Mouse (Mus musculus) neural tube, embryonic 11.5 days (tissue): ENCODE measurements around the gene Cacna1e. TPM values are rescaled to one million over a fixed set of nuclear protein-coding genes. Genes with fewer than 3 reads are reported as not detected.

Experiments used
- ATAC-seq: fragments of 200-750 bp; cut with Nextera tagmentation; 2 replicates; pipeline ENCODE4 v1.8.0; 2017; ENCODE audit warnings: moderate number of reproducible peaks, mild to moderate bottlenecking, moderate TSS enrichment, moderate library complexity; ENCODE audit not compliant: insufficient read depth, low FRiP score, low TSS enrichment
- DNase-seq: peaks from one replicate; pipeline ENCODE4 v3.0.0-alpha.2; 2015; ENCODE audit warnings: low spot score
- H3K27ac ChIP-seq: fragments of 300-500 bp; sonication (generic); 2 replicates; pipeline ENCODE4 v1.5.1; 2014; ENCODE audit warnings: low read depth, mild to moderate bottlenecking, low read length
- H3K27me3 ChIP-seq: fragments of 300-500 bp; sonication (generic); 2 replicates; pipeline ENCODE4 v1.6.1; 2014; ENCODE audit warnings: mild to moderate bottlenecking, low read length, mixed read lengths; ENCODE audit not compliant: control insufficient read depth, insufficient read depth
- H3K36me3 ChIP-seq: fragments of 300-500 bp; sonication (generic); 2 replicates; pipeline ENCODE4 v1.6.1; 2014; ENCODE audit warnings: mild to moderate bottlenecking, low read length, moderate library complexity, mixed read lengths; ENCODE audit not compliant: control insufficient read depth, insufficient read depth
- H3K4me1 ChIP-seq: fragments of 300-500 bp; sonication (generic); 2 replicates; pipeline ENCODE4 v1.6.1; 2014; ENCODE audit warnings: low read length, mixed read lengths; ENCODE audit not compliant: control insufficient read depth, insufficient read depth
- H3K4me2 ChIP-seq: fragments of 300-500 bp; sonication (generic); 2 replicates; pipeline ENCODE4 v1.6.1; 2014; ENCODE audit warnings: low read depth, mild to moderate bottlenecking, moderate library complexity
- H3K4me3 ChIP-seq: fragments of 300-500 bp; sonication (generic); 2 replicates; pipeline ENCODE4 v1.5.1; 2014; ENCODE audit warnings: low read depth, low read length
- H3K9ac ChIP-seq: fragments of 300-500 bp; sonication (generic); 2 replicates; pipeline ENCODE4 v1.6.1; 2014; ENCODE audit warnings: mild to moderate bottlenecking, low read length
- H3K9me3 ChIP-seq: fragments of 300-500 bp; sonication (generic); 2 replicates; pipeline ENCODE4 v1.6.1; 2016; ENCODE audit warnings: low read length; ENCODE audit not compliant: control insufficient read depth
- WGBS: fragments of 180-500 bp; shearing (Covaris S2); extraction: QIAGEN DNeasy Blood & Tissue Kit; methylation state at CpG from one replicate; pipeline ENCODE4 v1.1.7; 2014; 5-methylcytosine and 5-hydroxymethylcytosine counted together
- polyA plus RNA-seq: library from polyadenylated mRNA; unstranded; fragments of >200 nt; fragmentation: Nextera tagmentation; extraction: Ambion mirVana; gene quantifications from 2 replicates; pipeline ENCODE4 v1.2.1, GENCODE M21; 2014

The Cacna1e gene
- polyA plus RNA-seq, 1 experiment from 2014 or later, result 2.8 TPM

- no peaks in the 10 kb centered on the region for H3K27me3 ChIP-seq
- no peak for ATAC-seq
These were observed 450.8 kb downstream of the Cacna1e start for GRCm38 (mm10) chr1:154433520-154433919.

GRCm38 (mm10) chr1:154433112-154433511, 451.2 kb downstream of the Cacna1e start:
- Histone ChIP-seq H3K27me3 (no peaks in the 10 kb centered on the region), H3K36me3 (no peaks in the 10 kb centered on the region; the same call in 1 of the 2 replicates), H3K4me2 (no peak overlapping the region), H3K9ac (no peak overlapping the region), H3K4me1 (no peaks in the 10 kb centered on the region), H3K27ac (no peak overlapping the region), H3K9me3 (no peaks in the 10 kb centered on the region), H3K4me3 (no peak overlapping the region)
- ATAC-seq (no peak), DNase-seq (no peak)
- 83% methylated on average over 1 of the region's 1 CpGs for WGBS

More at GRCm38 (mm10) chr1:154433520-154433919, 450.8 kb downstream of the Cacna1e start:
- H3K9ac ChIP-seq, result no peak overlapping the region
- no peaks in the 10 kb centered on the region for H3K9me3 ChIP-seq
- H3K27ac ChIP-seq, result no peak overlapping the region
- no peak for DNase-seq
- no peaks in the 10 kb centered on the region; the same call in 1 of the 2 replicates for H3K36me3 ChIP-seq
- no peak overlapping the region for H3K4me2 ChIP-seq
- 93% methylated on average over 1 of the region's 1 CpGs for WGBS
- H3K4me3 ChIP-seq, result no peak overlapping the region
- H3K4me1 ChIP-seq, result no peaks in the 10 kb centered on the region

GRCm38 (mm10) chr1:154428276-154428675, 456.0 kb downstream of the Cacna1e start:
- Histone ChIP-seq H3K36me3 (no peaks in the 10 kb centered on the region; the same call in 1 of the 2 replicates), H3K27ac (no peak overlapping the region), H3K4me2 (no peak overlapping the region), H3K9ac (no peak overlapping the region), H3K27me3 (no peaks in the 10 kb centered on the region), H3K4me3 (no peak overlapping the region), H3K4me1 (no peaks in the 10 kb centered on the region), H3K9me3 (no peaks in the 10 kb centered on the region)
- ATAC-seq, result no peak
- 84% methylated on average over 7 of the region's 7 CpGs for WGBS
- DNase-seq, result no peak

- H3K27me3 ChIP-seq, result no peaks in the 10 kb centered on the region
- 72% methylated on average over 5 of the region's 5 CpGs for WGBS
- ATAC-seq (no peak), DNase-seq (no peak)
- H3K4me1 ChIP-seq, result no peaks in the 10 kb centered on the region
- H3K27ac ChIP-seq, result no peak overlapping the region
- H3K4me2 ChIP-seq, result no peak overlapping the region
- no peak overlapping the region for H3K9ac ChIP-seq
- no peaks in the 10 kb centered on the region for H3K36me3 ChIP-seq
- H3K4me3 ChIP-seq, result no peak overlapping the region
- no peaks in the 10 kb centered on the region for H3K9me3 ChIP-seq
These were observed 466.0 kb downstream of the Cacna1e start for GRCm38 (mm10) chr1:154418278-154418677.

- H3K27ac ChIP-seq, result no peak overlapping the region
- no peak for ATAC-seq
- no peak overlapping the region for H3K4me3 ChIP-seq
- DNase-seq, result no peak
- no peak overlapping the region for H3K4me2 ChIP-seq
- no peaks in the 10 kb centered on the region for H3K4me1 ChIP-seq
- WGBS, result 60% methylated on average over 20 of the region's 20 CpGs
- no peaks in the 10 kb centered on the region for H3K9me3 ChIP-seq
- no peaks in the 10 kb centered on the region for H3K27me3 ChIP-seq
- no peak overlapping the region for H3K9ac ChIP-seq
- H3K36me3 ChIP-seq, result no peaks in the 10 kb centered on the region
These were observed 467.7 kb downstream of the Cacna1e start for GRCm38 (mm10) chr1:154416384-154417155.

GRCm38 (mm10) chr1:154415826-154416225, 468.5 kb downstream of the Cacna1e start:
- H3K36me3 ChIP-seq, result no peaks in the 10 kb centered on the region
- H3K27ac ChIP-seq, result no peak overlapping the region
- H3K9ac ChIP-seq, result no peak overlapping the region
- no peaks in the 10 kb centered on the region for H3K9me3 ChIP-seq
- no peaks in the 10 kb centered on the region for H3K4me1 ChIP-seq
- DNase-seq (no peak), ATAC-seq (no peak)
- no peak overlapping the region for H3K4me2 ChIP-seq
- H3K4me3 ChIP-seq, result no peak overlapping the region
- no peaks in the 10 kb centered on the region for H3K27me3 ChIP-seq
- 83% methylated on average over 10 of the region's 10 CpGs for WGBS

GRCm38 (mm10) chr1:154413138-154413537, 471.2 kb downstream of the Cacna1e start:
- no peak overlapping the region for H3K4me3 ChIP-seq
- no peaks in the 10 kb centered on the region for H3K9me3 ChIP-seq
- no peaks in the 10 kb centered on the region for H3K4me1 ChIP-seq
- DNase-seq (no peak), ATAC-seq (no peak)
- no peaks in the 10 kb centered on the region for H3K27me3 ChIP-seq
- no peak overlapping the region for H3K27ac ChIP-seq
- WGBS, result 76% methylated on average over 3 of the region's 3 CpGs
- H3K36me3 ChIP-seq, result no peaks in the 10 kb centered on the region
- no peak overlapping the region for H3K9ac ChIP-seq
- no peak overlapping the region for H3K4me2 ChIP-seq

GRCm38 (mm10) chr1:154409051-154409450, 475.2 kb downstream of the Cacna1e start:
- Histone ChIP-seq H3K9me3 (no peaks in the 10 kb centered on the region), H3K36me3 (no peaks in the 10 kb centered on the region), H3K9ac (no peak overlapping the region), H3K27me3 (no peaks in the 10 kb centered on the region), H3K27ac (no peak overlapping the region), H3K4me2 (no peak overlapping the region), H3K4me1 (no peaks in the 10 kb centered on the region), H3K4me3 (no peak overlapping the region)
- DNase-seq (no peak), ATAC-seq (no peak)
- WGBS, result 73% methylated on average over 2 of the region's 2 CpGs

GRCm38 (mm10) chr1:154391979-154392378, 492.3 kb downstream of the Cacna1e start:
- Histone ChIP-seq H3K4me3 (no peak overlapping the region), H3K4me1 (no peaks in the 10 kb centered on the region), H3K9ac (no peak overlapping the region), H3K9me3 (no peaks in the 10 kb centered on the region), H3K27me3 (no peaks in the 10 kb centered on the region), H3K4me2 (no peak overlapping the region), H3K27ac (no peak overlapping the region), H3K36me3 (no peaks in the 10 kb centered on the region)
- whole genome bisulfite sequencing, result 90% methylated on average over 6 of the region's 6 CpGs
- DNase-seq, result no peak
- ATAC-seq, result no peak
